Mouse (Mus musculus) G1E (cell line): ENCODE measurements around the gene En2.

Experiments used
- CTCF ChIP-seq: IDR thresholded peaks from 2 replicates; pipeline ENCODE4 v1.5.1; 2012; ENCODE audit warnings: low read depth, low read length, inconsistent platforms, mixed read lengths
- GATA1 ChIP-seq: IDR thresholded peaks from 2 replicates; pipeline ENCODE4 v1.6.1; 2012; ENCODE audit warnings: borderline replicate concordance, low read length, inconsistent platforms, mixed read lengths
- POLR2AphosphoS5 ChIP-seq: IDR thresholded peaks from 2 replicates; pipeline ENCODE4 v1.6.1; 2012; ENCODE audit warnings: low read depth, low read length, inconsistent platforms; ENCODE audit not compliant: insufficient replicate concordance
- TAL1 ChIP-seq: conservative IDR thresholded peaks from 2 replicates; pipeline ENCODE4 v1.6.1; 2012; ENCODE audit warnings: low read depth, low read length, inconsistent platforms, mixed read lengths

GRCm38 (mm10) chr5:28124321-28125230 is 40.9 kb upstream of the En2 start:
- TF ChIP-seq CTCF = no peak
- no peak for TF ChIP-seq GATA1
- no peak for TF ChIP-seq TAL1
- no peak for TF ChIP-seq POLR2AphosphoS5
